Mouse (Mus musculus): ENCODE data around the gene Cnih2.

DNA sequence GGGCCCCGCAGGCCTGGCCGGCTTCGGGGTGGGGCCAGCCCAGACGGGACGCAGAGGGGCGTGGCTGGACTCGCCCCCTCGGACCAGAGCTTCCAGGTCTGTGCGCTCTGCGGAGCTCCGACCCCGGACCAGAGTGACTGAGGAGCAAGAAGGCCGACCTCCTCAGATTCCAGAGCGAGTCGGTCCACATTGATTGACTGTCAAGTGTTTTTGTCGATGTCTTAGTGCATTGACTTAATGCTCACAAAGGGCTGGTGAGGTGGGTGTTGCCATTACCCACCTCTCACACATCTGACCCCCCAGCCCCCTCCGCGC, 20.0 kb upstream of the Cnih2 start, which contains the start of gene Klc2:
- TF ChIP-seq CTCF (IDR thresholded peaks at IDR 0.05; ENCODE audit: control insufficient read depth, insufficient read depth, insufficient replicate concordance, low read depth, low read length) (no peak), POLR2A (IDR thresholded peaks at IDR 0.05; ENCODE audit: control insufficient read depth, low read depth, low read length) (peak; percentile 38; the same call in 1 of the 2 replicates)

All from testis, adult 2 months (tissue).